Comparison of ENCODE assay signal across 12 mouse cellular contexts in genomic region chr5:123298526-123298925, GRCm38 (mm10). TPM values are rescaled to one million over a fixed set of nuclear protein-coding genes. Genes with fewer than 3 reads are reported as not detected.
DNase-seq lines count a peak whose midpoint lies in the region; ATAC-seq and TF ChIP-seq lines count a peak whose summit lies in the region.
"Had no signal": no experiment of that assay in that cellular context is flagged by ENCODE, and none has a peak within 500 bp of the region (broad histone marks: within the 10 kb centered on the region; RNA-seq: fewer than 3 reads in every experiment).

No protein-coding gene starts in this region.

- WGBS in kidney, embryonic 16.5 days = 92% methylated on average over 6 of the region's 6 CpGs
- 95% methylated on average over 6 of the region's 6 CpGs for WGBS in thymus, adult 2 months

- no peak for ATAC-seq in kidney, embryonic 16.5 days (ENCODE audit: low FRiP score, low TSS enrichment)
- ATAC-seq in erythroblast, adult 5-6 weeks (replicated peaks; ENCODE audit: low FRiP score, poor library complexity, severe bottlenecking) = 0 out of 2 replicates have a peak, but pooled peaks have one; percentile 25
- no peak for ATAC-seq in megakaryocyte, adult 5-6 weeks (ENCODE audit: poor library complexity, severe bottlenecking)
- ATAC-seq: forebrain, embryonic 13.5 days had no signal

- H3K27ac ChIP-seq in kidney, embryonic 16.5 days (ENCODE audit: low read length) = no peak overlapping the region
- H3K27ac ChIP-seq in thymus, adult 2 months (ENCODE audit: control insufficient read depth, insufficient read depth, low read length) = no peak overlapping the region
- H3K27ac ChIP-seq: forebrain, embryonic 13.5 days; limb, embryonic 12.5 days; macrophage had no signal

- H3K4me3 ChIP-seq in kidney, embryonic 16.5 days (ENCODE audit: low read length) = no peak overlapping the region
- no peak overlapping the region for H3K4me3 ChIP-seq in thymus, adult 2 months (ENCODE audit: control insufficient read depth, insufficient read depth, low read length)
- H3K4me3 ChIP-seq: forebrain, embryonic 13.5 days; limb, embryonic 12.5 days had no signal

- H3K27me3 ChIP-seq in kidney, embryonic 16.5 days (ENCODE audit: insufficient read depth, low read length) = no peaks in the 10 kb centered on the region
- no peaks in the 10 kb centered on the region for H3K27me3 ChIP-seq in thymus, adult 2 months (ENCODE audit: control insufficient read depth, insufficient read depth, low read length)
- H3K27me3 ChIP-seq: limb, embryonic 12.5 days had no signal

- no peak for TF ChIP-seq POLR2A in thymus, adult 2 months (IDR thresholded peaks at IDR 0.05; ENCODE audit: control insufficient read depth, extremely low read depth, insufficient read depth, low read length, poor library complexity)

- no peaks in the 10 kb centered on the region for H3K36me3 ChIP-seq in kidney, embryonic 16.5 days (ENCODE audit: insufficient read depth, low read length)
- H3K36me3 ChIP-seq in thymus, adult 2 months (ENCODE audit: control insufficient read depth, insufficient read depth, low read length) = no peaks in the 10 kb centered on the region
- H3K36me3 ChIP-seq: limb, embryonic 12.5 days had no signal

- H3K9ac ChIP-seq in kidney, embryonic 16.5 days (replicated peaks; ENCODE audit: low read length) = no peak overlapping the region
- H3K9ac ChIP-seq: forebrain, embryonic 13.5 days; limb, embryonic 12.5 days had no signal

- no peaks in the 10 kb centered on the region for H3K9me3 ChIP-seq in kidney, embryonic 16.5 days (ENCODE audit: low read length)
- H3K9me3 ChIP-seq: forebrain, embryonic 13.5 days had no signal

- DNase-seq in kidney, adult 18-20 months = peak; percentile 39
- DNase-seq in thymus, adult 2 months = peak; percentile 26
- DNase-seq in thymus, adult 18-20 months = no peak
- DNase-seq in adipocyte (ENCODE audit: low spot score) = no peak
- DNase-seq: heart, postnatal 36 days had no signal

- H3K4me2 ChIP-seq in kidney, embryonic 16.5 days (replicated peaks; ENCODE audit: low read depth, low read length) = no peak overlapping the region
- H3K4me2 ChIP-seq: forebrain, embryonic 13.5 days; limb, embryonic 12.5 days had no signal

- TF ChIP-seq CTCF in thymus, adult 2 months (IDR thresholded peaks at IDR 0.05; ENCODE audit: borderline replicate concordance, control insufficient read depth, extremely low read depth, insufficient read depth, low read length, poor library complexity) = no peak

- peaks cover 25% of the 10 kb centered on the region for H3K4me1 ChIP-seq in kidney, embryonic 16.5 days (ENCODE audit: insufficient read depth, low read length)
- no peaks in the 10 kb centered on the region for H3K4me1 ChIP-seq in thymus, adult 2 months (replicated peaks; ENCODE audit: control insufficient read depth, insufficient read depth, low read length)

RNA-seq across cellular contexts. Expression of gene Bcl7a, which starts 45.1 kb away (rescaled TPM):
- polyA plus RNA-seq in kidney, embryonic 16.5 days (2015; fragmentation: Nextera tagmentation; extraction: Ambion mirVana) = 40.0 and 47.9 TPM in 2 replicates
- polyA plus RNA-seq in thymus, adult 2 months (2012; rRNA removed) = 29.4 and 34.4 TPM in 2 replicates
- 3.8 and 8.3 TPM in 2 replicates for total RNA-seq in erythroblast, adult 5-6 weeks (2015; ENCODE audit: low replicate concordance)
- 3.1 and 3.3 TPM in 2 replicates for total RNA-seq in erythroblast, adult 5-6 weeks (2017; ENCODE audit: low replicate concordance)
- 3.8 and 4.0 TPM in 2 replicates for total RNA-seq in megakaryocyte, adult 5-6 weeks (2015)
- total RNA-seq in megakaryocyte, adult 5-6 weeks (2017) = 3.8 and 4.7 TPM in 2 replicates

RNA-seq across cellular contexts. Expression of gene Wdr66, which starts 46.6 kb away (rescaled TPM):
- polyA plus RNA-seq in kidney, embryonic 16.5 days (2015; fragmentation: Nextera tagmentation; extraction: Ambion mirVana) = 1.5 and 1.7 TPM in 2 replicates
- polyA plus RNA-seq in thymus, adult 2 months (2012; rRNA removed) = 2.2 and 2.4 TPM in 2 replicates
- 0.84 and 11.9 TPM in 2 replicates for total RNA-seq in erythroblast, adult 5-6 weeks (2015; ENCODE audit: low replicate concordance)
- total RNA-seq in erythroblast, adult 5-6 weeks (2017; ENCODE audit: low replicate concordance) = 0.42 and 2.4 TPM in 2 replicates
- 0.29 TPM in 1 of 2 replicates, not detected in the other for total RNA-seq in megakaryocyte, adult 5-6 weeks (2015)
- total RNA-seq in megakaryocyte, adult 5-6 weeks (2017) = not detected in 2 replicates
- total RNA-seq: common myeloid progenitor, adult 5-6 weeks had no signal

Comparison
In these comparisons a context has a peak if more than half of its experiments do, and no peak if none do; other contexts are left out.
1. DNase-seq: peak in kidney, adult 18-20 months (single experiment) and thymus, adult 2 months (single experiment); none in thymus, adult 18-20 months (0 of 2) and adipocyte (single experiment).